Mouse (Mus musculus): ENCODE measurements at regions not wholly inside any gene's neighbourhood (a gene's known extent, or its start where the extent isn't known, plus 50 kb on each side); places are given as distances from the start of the nearest gene placed in this dataset.

DNA sequence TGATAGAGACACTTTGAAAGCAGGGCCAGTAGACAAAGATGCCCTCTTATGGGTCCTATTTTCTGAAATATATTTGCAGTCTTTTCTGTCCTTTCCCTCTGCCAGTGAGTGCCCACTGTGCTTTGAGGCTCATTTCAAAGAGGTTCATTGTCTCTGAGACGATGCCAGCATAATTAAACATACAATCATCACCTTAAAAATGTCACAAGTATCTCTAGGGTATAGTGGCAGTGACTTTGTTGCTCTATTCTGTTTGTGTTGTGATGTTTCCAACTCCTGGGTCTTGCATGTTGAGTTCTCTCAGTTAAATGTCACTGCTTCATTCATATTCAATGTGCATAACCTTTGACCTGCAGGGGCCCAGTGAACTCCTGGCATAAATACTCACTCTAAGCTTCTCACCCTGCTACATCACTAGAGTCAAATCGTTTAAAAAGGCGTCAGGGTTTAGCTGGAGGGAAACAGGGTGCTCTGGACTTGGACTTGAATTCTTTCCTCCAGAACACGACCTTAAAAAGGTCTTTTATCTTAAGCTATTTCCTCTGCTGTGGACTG, 122.1 kb upstream of the Plpp4 start:
- 30% methylated on average over 4 of the region's 4 CpGs for WGBS
- Histone ChIP-seq H3K4me2 (ENCODE audit: low read depth, low read length) (no peak overlapping the region), H3K9ac (replicated peaks; ENCODE audit: low read length) (no peak overlapping the region), H3K9me3 (replicated peaks; ENCODE audit: control insufficient read depth, low read length) (no peaks in the 10 kb centered on the region), H3K36me3 (replicated peaks; ENCODE audit: control insufficient read depth, insufficient read depth, low read depth, low read length) (no peaks in the 10 kb centered on the region), H3K4me1 (ENCODE audit: control insufficient read depth, insufficient read depth, low read length) (peaks cover 2% of the 10 kb centered on the region; the same call in 1 of the 2 replicates), H3K27ac (replicated peaks; ENCODE audit: low read depth, low read length) (no peak overlapping the region), H3K4me3 (ENCODE audit: low read depth, low read length) (no peak overlapping the region), H3K27me3 (ENCODE audit: control insufficient read depth, insufficient read depth, low read length) (no peaks in the 10 kb centered on the region)
- ATAC-seq (replicated peaks; ENCODE audit: insufficient number of reproducible peaks, low FRiP score, low TSS enrichment, low read depth) (no peak), DNase-seq (ENCODE audit: low spot score) (no peak)

DNA sequence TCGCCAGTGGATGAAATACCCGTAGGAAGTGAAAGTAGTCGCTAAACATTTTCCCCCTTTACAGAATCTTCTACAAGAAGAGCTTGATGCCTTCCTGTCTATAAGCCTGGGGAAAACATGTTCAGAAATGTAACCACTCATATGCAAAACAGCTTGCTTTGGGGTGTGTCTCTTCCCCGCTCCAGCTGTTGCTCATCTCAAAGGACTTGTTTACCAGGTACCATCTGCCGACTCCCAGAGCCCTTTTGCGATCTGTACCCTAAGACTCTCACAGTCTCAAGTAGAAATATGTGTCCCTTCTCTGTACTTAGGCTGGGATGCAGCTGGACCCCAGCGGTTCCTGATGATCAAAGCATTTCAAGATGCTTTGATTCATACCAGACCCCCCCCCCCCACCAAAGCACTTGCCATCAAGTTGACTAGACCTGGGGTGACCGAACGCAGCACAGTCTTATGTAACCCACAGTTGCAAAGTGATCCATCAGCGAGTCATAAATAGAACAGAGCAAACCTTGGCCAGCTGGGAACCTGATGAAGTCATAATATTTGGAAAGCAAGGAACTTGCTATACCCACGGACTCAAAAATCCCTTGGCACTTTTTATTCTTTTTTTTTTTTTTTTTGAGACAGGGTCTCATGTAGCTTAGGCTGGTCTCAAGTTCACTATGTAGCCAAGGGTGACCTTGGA, 119.4 kb upstream of the Plpp4 start:
- Histone ChIP-seq H3K4me3 (ENCODE audit: low read depth, low read length) (no peak overlapping the region), H3K27ac (replicated peaks; ENCODE audit: low read depth, low read length) (no peak overlapping the region), H3K4me2 (ENCODE audit: low read depth, low read length) (no peak overlapping the region), H3K4me1 (ENCODE audit: control insufficient read depth, insufficient read depth, low read length) (no peaks in the 10 kb centered on the region), H3K9ac (replicated peaks; ENCODE audit: low read length) (no peak overlapping the region), H3K36me3 (replicated peaks; ENCODE audit: control insufficient read depth, insufficient read depth, low read depth, low read length) (no peaks in the 10 kb centered on the region), H3K27me3 (ENCODE audit: control insufficient read depth, insufficient read depth, low read length) (no peaks in the 10 kb centered on the region), H3K9me3 (replicated peaks; ENCODE audit: control insufficient read depth, low read length) (no peaks in the 10 kb centered on the region)
- DNase-seq (ENCODE audit: low spot score), result no peak
- 86% methylated on average over 11 of the region's 11 CpGs for WGBS
- no peak for ATAC-seq (replicated peaks; ENCODE audit: insufficient number of reproducible peaks, low FRiP score, low TSS enrichment, low read depth)

DNA sequence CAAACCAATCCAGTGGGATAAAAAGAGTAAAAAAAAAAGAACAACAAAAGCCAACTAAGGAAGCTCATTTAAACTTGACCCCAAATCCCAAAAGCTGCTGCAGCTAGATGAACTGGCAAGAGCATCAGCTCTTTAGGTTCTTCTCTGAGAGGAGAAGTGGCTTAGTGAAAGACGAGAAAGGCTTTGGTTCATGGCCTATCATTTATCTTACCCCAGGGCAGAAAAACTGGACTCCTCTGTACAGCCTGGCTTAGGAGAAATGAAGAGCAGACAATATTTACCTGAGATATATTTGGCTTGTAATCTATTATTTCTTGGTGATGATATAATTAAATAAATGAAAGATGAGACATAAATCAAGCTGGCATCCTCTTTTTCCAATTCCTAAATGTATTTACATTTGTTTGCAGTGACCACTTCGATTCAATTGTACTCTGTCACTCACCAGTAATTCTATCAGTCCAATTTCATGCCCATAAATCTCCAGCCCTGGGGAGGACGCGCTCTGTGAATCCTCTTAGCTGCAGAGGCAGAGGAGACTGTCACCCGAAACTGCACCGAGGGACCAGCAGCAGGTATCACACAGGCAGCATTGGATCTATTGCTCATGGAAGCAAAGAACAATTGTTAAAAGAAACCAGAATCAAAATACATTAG, 114.8 kb upstream of the Plpp4 start:
- Histone ChIP-seq H3K9me3 (replicated peaks; ENCODE audit: control insufficient read depth, low read length) (no peaks in the 10 kb centered on the region), H3K4me2 (ENCODE audit: low read depth, low read length) (no peak overlapping the region), H3K27me3 (ENCODE audit: control insufficient read depth, insufficient read depth, low read length) (no peaks in the 10 kb centered on the region), H3K36me3 (replicated peaks; ENCODE audit: control insufficient read depth, insufficient read depth, low read depth, low read length) (no peaks in the 10 kb centered on the region), H3K4me3 (ENCODE audit: low read depth, low read length) (no peak overlapping the region), H3K4me1 (ENCODE audit: control insufficient read depth, insufficient read depth, low read length) (no peaks in the 10 kb centered on the region), H3K9ac (replicated peaks; ENCODE audit: low read length) (no peak overlapping the region), H3K27ac (replicated peaks; ENCODE audit: low read depth, low read length) (no peak overlapping the region)
- no peak for DNase-seq (ENCODE audit: low spot score)
- no peak for ATAC-seq (replicated peaks; ENCODE audit: insufficient number of reproducible peaks, low FRiP score, low TSS enrichment, low read depth)
- 50% methylated on average over 6 of the region's 6 CpGs for WGBS

DNA sequence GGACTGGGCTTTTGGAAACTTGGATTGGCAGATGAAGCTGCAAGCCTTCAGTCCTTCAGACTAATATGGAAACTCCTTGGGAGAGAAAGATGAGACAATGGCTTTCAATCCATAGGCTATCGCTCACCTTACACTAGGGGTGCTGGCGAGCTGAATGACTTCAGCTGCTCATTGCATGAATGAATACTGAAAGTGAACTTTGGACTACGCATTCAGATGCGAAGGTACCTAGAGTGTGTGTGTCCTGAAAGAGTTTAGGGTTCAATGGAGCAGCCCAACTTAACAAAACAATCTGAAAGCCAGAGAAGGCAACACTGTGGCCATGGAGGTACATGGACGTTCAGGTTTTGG, 114.3 kb upstream of the Plpp4 start:
- Histone ChIP-seq H3K9ac (replicated peaks; ENCODE audit: low read length) (no peak overlapping the region), H3K4me3 (ENCODE audit: low read depth, low read length) (no peak overlapping the region), H3K9me3 (replicated peaks; ENCODE audit: control insufficient read depth, low read length) (no peaks in the 10 kb centered on the region), H3K27me3 (ENCODE audit: control insufficient read depth, insufficient read depth, low read length) (no peaks in the 10 kb centered on the region), H3K4me1 (ENCODE audit: control insufficient read depth, insufficient read depth, low read length) (no peaks in the 10 kb centered on the region), H3K4me2 (ENCODE audit: low read depth, low read length) (no peak overlapping the region), H3K27ac (replicated peaks; ENCODE audit: low read depth, low read length) (no peak overlapping the region), H3K36me3 (replicated peaks; ENCODE audit: control insufficient read depth, insufficient read depth, low read depth, low read length) (no peaks in the 10 kb centered on the region)
- no peak for ATAC-seq (replicated peaks; ENCODE audit: insufficient number of reproducible peaks, low FRiP score, low TSS enrichment, low read depth)
- 72% methylated on average over 5 of the region's 5 CpGs for WGBS
- DNase-seq (ENCODE audit: low spot score), result no peak

DNA sequence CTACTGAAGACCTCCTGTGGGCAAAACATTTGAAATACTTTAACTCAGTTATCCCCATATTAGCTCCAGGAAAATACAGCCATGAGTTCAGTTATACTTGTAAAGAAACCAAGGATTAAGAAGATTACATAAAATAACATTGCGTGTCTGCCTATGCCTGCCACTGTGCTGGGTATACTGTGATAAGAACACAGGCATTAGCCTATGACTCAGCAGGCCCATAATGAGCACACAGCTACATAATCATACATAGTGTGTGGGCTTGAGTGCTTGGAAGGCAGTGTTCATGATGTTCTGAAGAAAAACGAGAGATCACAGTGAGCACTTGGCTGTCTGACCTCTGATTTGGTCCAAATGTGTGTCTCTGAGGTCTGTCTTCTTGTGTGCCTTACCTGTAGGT, 101.3 kb upstream of the Plpp4 start:
- Histone ChIP-seq H3K9ac (replicated peaks; ENCODE audit: low read length) (no peak overlapping the region), H3K27ac (replicated peaks; ENCODE audit: low read depth, low read length) (no peak overlapping the region), H3K4me3 (ENCODE audit: low read depth, low read length) (no peak overlapping the region), H3K4me1 (ENCODE audit: control insufficient read depth, insufficient read depth, low read length) (no peaks in the 10 kb centered on the region), H3K36me3 (replicated peaks; ENCODE audit: control insufficient read depth, insufficient read depth, low read depth, low read length) (no peaks in the 10 kb centered on the region), H3K9me3 (replicated peaks; ENCODE audit: control insufficient read depth, low read length) (no peaks in the 10 kb centered on the region), H3K4me2 (ENCODE audit: low read depth, low read length) (no peak overlapping the region), H3K27me3 (ENCODE audit: control insufficient read depth, insufficient read depth, low read length) (no peaks in the 10 kb centered on the region)
- WGBS, result 79% methylated on average over 2 of the region's 2 CpGs
- no peak for ATAC-seq (replicated peaks; ENCODE audit: insufficient number of reproducible peaks, low FRiP score, low TSS enrichment, low read depth)
- no peak for DNase-seq (ENCODE audit: low spot score)

DNA sequence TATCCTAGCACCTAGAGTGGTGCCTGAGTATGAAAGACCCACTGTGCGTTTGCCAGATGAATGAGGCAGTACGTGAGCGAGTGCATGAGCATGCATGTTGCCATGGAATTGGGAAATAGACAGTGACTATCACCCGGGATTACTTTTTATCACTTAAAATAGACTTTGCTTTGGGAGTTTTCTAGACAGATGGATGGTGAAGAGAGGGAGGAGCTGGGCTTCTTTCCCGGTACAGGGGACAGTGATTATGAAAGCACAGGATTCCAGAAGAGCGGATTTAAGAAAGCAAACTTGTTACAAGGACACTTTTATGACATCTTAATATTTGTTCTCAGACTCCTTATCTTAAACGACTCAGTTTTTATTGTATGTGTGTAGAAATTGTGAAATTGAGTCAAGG, 86.9 kb upstream of the Plpp4 start:
- Histone ChIP-seq H3K27me3 (ENCODE audit: control insufficient read depth, insufficient read depth, low read length) (no peaks in the 10 kb centered on the region), H3K4me2 (ENCODE audit: low read depth, low read length) (no peak overlapping the region), H3K4me1 (ENCODE audit: control insufficient read depth, insufficient read depth, low read length) (no peaks in the 10 kb centered on the region), H3K4me3 (ENCODE audit: low read depth, low read length) (no peak overlapping the region), H3K27ac (replicated peaks; ENCODE audit: low read depth, low read length) (no peak overlapping the region), H3K9me3 (replicated peaks; ENCODE audit: control insufficient read depth, low read length) (no peaks in the 10 kb centered on the region), H3K36me3 (replicated peaks; ENCODE audit: control insufficient read depth, insufficient read depth, low read depth, low read length) (no peaks in the 10 kb centered on the region), H3K9ac (replicated peaks; ENCODE audit: low read length) (no peak overlapping the region)
- ATAC-seq (replicated peaks; ENCODE audit: insufficient number of reproducible peaks, low FRiP score, low TSS enrichment, low read depth), result no peak
- no peak for DNase-seq (ENCODE audit: low spot score)
- 90% methylated on average over 7 of the region's 7 CpGs for WGBS

DNA sequence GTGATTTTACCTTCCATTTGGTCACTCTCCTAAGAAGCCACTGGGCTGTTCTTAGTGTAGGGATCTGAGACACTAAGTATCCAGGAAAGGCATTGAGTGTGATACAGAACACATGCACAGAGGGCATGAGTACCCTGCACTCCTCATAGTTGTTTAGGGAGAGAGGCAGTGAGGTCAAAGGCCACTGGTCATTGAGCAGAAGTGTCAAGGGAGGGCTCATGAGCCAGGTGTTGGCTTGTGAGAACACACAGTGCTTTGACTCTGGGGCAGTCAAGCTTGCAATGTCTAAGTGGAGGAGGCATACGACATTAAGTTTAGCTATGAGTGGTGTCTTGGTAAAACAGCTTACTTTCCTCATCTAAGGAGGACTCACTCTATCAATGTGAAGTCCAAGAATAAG, 65.9 kb upstream of the Plpp4 start:
- no peak for DNase-seq (ENCODE audit: low spot score)
- Histone ChIP-seq H3K36me3 (replicated peaks; ENCODE audit: control insufficient read depth, insufficient read depth, low read depth, low read length) (no peaks in the 10 kb centered on the region), H3K4me3 (ENCODE audit: low read depth, low read length) (no peak overlapping the region), H3K27me3 (ENCODE audit: control insufficient read depth, insufficient read depth, low read length) (no peaks in the 10 kb centered on the region), H3K4me1 (ENCODE audit: control insufficient read depth, insufficient read depth, low read length) (no peaks in the 10 kb centered on the region), H3K27ac (replicated peaks; ENCODE audit: low read depth, low read length) (no peak overlapping the region), H3K4me2 (ENCODE audit: low read depth, low read length) (no peak overlapping the region), H3K9me3 (replicated peaks; ENCODE audit: control insufficient read depth, low read length) (no peaks in the 10 kb centered on the region), H3K9ac (replicated peaks; ENCODE audit: low read length) (no peak overlapping the region)
- WGBS, result 74% methylated on average over 1 of the region's 1 CpGs
- ATAC-seq (replicated peaks; ENCODE audit: insufficient number of reproducible peaks, low FRiP score, low TSS enrichment, low read depth), result no peak

DNA sequence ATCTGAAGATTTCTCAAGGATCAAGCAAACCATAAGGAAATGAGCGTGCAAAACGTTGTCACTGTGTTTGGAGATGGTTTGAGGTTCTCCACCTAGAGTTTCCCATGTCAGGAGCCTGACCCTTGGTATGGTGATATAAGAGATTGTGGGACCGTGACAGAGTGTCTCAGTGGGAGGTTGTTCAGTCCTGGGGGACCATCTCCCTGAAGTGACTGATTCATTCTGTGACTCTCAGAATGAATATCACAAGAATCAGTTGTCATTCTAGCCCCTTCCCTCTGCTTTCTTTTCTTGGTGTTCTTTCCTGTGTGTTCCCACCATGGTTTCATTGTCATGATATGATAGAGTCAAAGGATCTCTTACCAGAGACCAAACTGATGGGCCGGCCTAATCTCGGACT, 49.8 kb upstream of the Plpp4 start:
- Histone ChIP-seq H3K27me3 (ENCODE audit: control insufficient read depth, insufficient read depth, low read length) (no peaks in the 10 kb centered on the region), H3K36me3 (replicated peaks; ENCODE audit: control insufficient read depth, insufficient read depth, low read depth, low read length) (no peaks in the 10 kb centered on the region), H3K4me2 (ENCODE audit: low read depth, low read length) (no peak overlapping the region), H3K27ac (replicated peaks; ENCODE audit: low read depth, low read length) (no peak overlapping the region), H3K4me3 (ENCODE audit: low read depth, low read length) (no peak overlapping the region), H3K4me1 (ENCODE audit: control insufficient read depth, insufficient read depth, low read length) (no peaks in the 10 kb centered on the region), H3K9ac (replicated peaks; ENCODE audit: low read length) (no peak overlapping the region), H3K9me3 (replicated peaks; ENCODE audit: control insufficient read depth, low read length) (no peaks in the 10 kb centered on the region)
- ATAC-seq (replicated peaks; ENCODE audit: insufficient number of reproducible peaks, low FRiP score, low TSS enrichment, low read depth), result no peak
- WGBS, result 83% methylated on average over 5 of the region's 5 CpGs
- DNase-seq (ENCODE audit: low spot score), result no peak
